Mouse (Mus musculus): ENCODE data around the gene Gucy2c.

DNA sequence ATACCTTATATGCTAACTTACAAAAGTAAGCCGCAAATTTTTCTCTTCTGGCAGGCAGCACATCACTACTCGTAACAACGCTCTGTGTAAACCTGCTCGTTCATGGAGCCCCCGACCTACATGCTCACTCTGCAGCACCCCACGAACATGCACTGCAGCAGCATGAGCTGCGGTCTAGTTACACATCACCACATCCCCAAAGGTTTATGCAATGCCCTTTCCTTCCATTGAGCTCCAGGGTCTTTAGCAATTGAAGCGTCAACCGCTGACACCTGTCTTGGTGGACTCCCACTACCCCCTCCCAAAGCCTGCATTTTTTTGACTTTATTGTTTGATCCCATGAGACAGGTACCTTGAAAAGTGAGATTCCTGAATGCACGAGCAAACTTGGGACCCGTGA, 31.0 kb downstream of the Gucy2c start:
- TF ChIP-seq CTCF (IDR thresholded peaks at IDR 0.05; ENCODE audit: borderline replicate concordance, control insufficient read depth, extremely low read depth, insufficient read depth, low read length, poor library complexity) (no peak), POLR2A (IDR thresholded peaks at IDR 0.05; ENCODE audit: control insufficient read depth, extremely low read depth, insufficient read depth, low read length, poor library complexity) (no peak)
